Mouse (Mus musculus): ENCODE data around the gene Gm21860.
"Not testable (repeated sequence)": the region's sequence is repeated elsewhere in the genome, so short reads cannot be mapped to it uniquely, and the experiment has no call there.

The Gm21860 gene

DNA sequence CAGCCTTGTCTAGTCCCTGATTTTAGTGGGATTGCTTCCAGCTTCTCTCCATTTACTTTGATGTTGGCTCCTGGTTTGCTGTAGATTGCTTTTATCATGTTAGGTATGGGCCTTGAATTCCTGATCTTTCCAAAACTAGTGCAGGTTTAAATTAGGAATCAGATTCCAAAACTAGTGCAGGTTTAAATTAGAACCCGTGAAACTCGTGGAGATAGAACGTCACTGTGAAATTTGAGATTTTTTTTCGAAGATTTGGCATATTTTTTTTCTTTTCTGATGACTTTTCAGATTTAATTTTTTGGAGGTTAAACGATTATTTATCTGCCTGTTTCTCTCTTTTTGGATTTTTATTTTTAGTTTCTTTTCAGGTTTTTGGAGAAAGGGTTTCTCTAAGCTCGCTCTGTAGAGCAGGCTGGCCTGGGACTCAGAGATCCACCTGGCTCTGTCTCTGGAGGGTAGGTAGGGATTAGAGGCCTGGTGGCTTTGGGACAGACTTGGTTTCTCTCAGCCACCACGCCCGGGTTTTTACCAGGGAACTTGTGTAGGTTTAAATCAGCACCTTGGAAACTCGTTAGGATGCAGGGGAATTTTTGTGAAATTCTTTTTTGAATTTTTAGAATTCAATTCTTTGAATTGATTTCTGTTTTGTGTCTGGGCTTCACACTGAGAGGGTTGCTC lies 20.8 kb downstream of the Gm21860 start:
- not testable (repeated sequence) for DNase-seq (ENCODE audit: low read depth, low spot score)

DNA sequence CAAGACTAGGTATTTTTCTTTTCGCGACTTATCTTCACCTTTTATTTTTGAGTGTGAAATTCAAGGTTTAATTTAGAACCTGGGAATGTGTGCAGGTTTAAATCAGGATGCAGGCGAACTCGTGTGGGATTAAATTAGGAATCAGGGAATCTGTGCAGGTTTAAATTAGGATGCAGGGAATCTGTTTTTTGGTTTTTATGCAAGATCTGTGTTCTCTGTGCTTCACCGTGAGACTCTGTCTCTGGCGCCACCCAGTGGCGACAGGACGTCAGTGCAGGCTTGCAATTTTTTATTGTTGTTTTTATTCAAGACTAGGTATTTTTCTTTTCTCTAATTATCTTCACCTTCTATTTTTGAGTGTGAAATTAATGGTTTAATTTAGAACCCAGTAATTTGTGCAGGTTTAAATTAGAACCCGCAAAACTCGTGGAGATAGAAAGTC lies 22.5 kb downstream of the Gm21860 start:
- DNase-seq (ENCODE audit: low read depth, low spot score), result not testable (repeated sequence)

DNA sequence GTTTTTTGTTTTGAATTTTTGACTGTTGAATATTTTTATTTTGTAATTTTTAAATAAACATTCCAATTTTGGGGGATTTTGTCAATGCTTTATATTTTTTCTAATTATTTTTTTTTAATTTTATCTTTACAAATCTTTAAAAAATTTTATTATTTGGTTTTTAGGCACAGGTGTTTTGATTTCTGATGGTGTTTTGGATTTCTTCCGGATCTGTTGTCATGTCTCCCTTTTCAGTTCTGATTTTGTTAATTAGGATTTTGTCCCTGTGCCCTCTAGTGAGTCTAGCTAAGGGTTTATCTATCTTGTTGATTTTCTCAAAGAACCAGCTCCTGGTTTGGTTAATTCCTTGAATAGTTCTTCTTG lies 23.0 kb downstream of the Gm21860 start:
- not testable (repeated sequence) for DNase-seq (ENCODE audit: low read depth, low spot score)

DNA sequence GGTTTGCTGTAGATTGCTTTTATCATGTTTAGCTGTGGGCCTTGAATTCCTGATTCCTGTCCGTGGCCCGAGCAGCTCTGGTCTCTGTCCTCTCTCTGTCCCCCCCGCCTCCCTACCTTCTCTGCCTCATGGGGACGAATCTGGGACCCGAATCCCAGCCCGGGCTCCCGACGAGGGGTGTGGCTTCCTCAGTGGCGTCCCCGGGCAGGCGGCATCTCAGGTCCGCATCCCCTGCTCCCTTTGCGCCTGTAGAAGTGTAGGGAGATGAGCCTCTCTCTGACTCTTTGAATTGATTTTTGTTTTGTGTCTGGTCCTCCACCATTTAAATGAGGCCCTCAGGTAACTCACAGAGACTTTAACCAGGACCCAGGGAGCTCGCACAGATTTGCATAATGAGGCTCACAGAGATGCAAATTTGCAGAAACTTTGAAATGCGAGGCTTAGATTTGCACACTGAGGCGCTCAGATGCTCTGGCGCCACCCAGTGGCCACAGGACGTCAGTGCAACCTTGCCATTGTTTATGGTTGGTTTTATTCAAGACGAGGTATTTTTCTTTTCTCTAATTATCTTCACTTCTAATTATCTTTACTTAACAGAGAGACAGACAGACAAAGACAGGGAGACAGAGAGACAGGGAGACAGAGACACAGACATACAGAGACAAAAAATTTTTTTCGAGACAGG lies 23.6 kb downstream of the Gm21860 start:
- DNase-seq (ENCODE audit: low read depth, low spot score), result not testable (repeated sequence)

DNA sequence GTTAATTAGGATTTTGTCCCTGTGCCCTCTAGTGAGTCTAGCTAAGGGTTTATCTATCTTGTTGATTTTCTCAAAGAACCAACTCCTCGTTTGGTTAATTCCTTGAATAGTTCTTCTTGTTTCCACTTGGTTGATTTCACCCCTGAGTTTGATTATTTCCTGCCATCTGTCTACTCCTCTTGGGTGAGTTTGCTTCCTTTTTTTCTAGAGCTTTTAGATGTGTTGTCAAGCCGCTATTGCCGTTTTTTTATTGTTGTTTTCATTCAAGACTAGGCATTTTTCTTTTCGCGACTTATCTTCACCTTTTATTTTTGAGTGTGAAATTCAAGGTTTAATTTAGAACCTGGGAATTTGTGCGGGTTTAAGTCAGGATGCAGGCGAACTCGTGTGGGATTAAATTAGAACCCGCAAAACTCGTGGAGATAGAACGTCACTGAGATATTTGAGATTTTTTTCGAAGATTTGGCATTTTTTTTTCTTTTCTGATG lies 24.8 kb downstream of the Gm21860 start:
- DNase-seq (ENCODE audit: low read depth, low spot score), result not testable (repeated sequence)

DNA sequence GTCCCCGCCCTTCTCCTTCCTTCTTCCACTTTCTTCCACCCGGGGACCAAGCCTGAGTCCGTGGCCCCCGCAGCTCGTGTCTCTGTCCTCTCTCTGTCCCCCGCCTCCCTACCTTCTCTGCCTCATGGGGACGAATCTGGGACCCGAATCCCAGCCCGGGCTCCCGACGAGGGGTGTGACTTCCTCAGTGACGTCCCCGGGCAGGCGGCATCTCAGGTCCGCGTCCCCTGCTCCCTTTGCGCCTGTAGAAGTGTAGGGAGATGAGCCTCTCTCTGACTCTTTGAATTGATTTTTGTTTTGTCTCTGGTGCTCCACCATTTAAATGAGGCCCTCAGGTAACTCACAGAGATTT lies 25.7 kb downstream of the Gm21860 start:
- DNase-seq (ENCODE audit: low read depth, low spot score), result not testable (repeated sequence)

DNA sequence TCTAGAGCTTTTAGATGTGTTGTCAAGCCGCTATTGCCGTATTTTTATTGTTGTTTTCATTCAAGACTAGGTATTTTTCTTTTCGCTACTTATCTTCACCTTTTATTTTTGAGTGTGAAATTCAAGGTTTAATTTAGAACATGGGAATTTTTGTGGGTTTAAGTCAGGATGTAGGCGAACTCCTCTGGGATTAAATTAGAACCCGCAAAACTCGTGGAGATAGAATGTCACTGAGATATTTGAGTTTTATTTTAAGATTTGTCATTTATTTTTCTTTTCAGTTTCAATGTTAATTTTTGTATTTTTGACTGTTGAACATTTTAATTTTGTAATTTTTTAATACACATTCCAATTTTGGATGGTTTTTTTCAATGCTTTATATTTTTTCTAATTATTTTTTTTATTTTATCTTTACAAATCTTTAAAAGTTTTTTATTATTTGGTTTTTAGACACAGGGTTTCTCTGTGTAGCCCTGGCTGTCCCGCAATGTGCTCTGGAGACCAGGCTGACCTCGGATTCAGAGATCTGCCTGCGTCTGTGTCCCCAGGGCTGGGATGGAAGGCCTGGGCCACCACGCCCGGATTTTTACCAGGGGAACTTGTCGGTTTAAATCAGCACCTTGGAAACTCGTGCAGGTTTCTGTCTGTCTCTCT lies 26.2 kb downstream of the Gm21860 start:
- not testable (repeated sequence) for DNase-seq (ENCODE audit: low read depth, low spot score)

DNA sequence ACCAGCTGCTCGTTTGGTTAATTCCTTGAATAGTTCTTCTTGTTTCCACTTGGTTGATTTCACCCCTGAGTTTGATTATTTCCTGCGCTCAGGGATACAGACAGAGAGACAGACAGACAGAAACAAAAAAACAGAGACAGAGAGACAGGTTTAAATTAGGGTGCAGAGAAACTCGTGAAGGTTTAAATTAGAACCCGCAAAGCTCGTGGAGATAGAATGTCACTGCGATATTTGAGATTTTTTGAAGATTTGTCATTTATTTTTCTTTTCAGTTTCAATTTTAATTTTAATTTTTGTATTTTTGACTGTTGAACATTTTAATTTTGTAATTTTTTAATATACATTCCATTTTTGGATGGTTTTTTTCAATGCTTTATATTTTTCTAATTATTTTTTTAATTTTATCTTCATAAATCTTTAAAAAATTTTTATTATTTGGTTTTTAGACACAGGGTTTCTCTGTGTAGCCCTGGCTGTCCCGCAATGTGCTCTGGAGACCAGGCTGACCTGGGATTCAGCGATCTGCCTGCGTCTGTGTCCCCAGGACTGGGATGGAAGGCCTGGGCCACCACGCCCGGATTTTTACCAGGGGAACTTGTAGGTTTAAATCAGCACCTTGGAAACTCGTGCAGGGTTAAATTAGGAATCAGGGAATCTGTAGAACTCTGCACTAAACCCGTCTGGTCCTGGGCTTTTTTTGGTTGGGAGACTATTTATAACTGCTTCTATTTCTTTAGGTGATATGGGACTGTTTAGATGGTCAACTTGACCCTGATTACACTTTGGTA lies 27.3 kb downstream of the Gm21860 start:
- DNase-seq (ENCODE audit: low read depth, low spot score), result not testable (repeated sequence)

DNA sequence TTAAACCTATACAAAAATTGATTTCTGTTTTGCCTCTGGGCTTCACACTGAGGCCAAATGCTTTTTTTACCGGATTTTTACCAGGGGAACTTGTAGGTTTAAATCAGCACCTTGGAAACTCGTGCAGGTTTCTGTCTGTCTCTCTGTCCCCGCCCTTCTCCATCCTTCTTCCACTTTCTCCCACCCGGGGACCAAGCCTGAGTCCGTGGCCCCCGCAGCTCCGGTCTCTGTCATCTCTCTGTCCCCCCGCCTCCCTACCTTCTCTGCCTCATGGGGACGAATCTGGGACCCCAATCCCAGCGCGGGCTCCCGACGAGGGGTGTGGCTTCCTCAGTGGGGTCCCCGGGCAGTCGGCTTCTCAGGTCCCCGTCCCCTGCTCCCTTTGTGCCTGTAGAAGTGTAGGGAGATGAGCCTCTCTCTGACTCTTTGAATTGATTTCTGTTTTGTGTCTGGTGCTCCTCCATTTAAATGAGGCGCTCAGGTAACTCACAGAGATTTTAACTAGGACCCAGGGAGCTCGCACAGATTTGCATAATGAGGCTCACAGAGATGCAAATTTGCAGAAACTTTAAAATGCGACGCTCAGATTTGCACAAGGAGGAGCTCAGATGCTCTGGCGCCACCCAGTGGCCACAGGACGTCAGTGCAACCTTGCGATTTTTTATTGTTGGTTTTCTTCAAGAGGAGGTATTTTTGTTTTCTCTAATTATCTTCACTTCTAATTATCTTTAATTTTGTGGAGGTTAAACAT lies 28.7 kb downstream of the Gm21860 start:
- DNase-seq (ENCODE audit: low read depth, low spot score), result not testable (repeated sequence)

DNA sequence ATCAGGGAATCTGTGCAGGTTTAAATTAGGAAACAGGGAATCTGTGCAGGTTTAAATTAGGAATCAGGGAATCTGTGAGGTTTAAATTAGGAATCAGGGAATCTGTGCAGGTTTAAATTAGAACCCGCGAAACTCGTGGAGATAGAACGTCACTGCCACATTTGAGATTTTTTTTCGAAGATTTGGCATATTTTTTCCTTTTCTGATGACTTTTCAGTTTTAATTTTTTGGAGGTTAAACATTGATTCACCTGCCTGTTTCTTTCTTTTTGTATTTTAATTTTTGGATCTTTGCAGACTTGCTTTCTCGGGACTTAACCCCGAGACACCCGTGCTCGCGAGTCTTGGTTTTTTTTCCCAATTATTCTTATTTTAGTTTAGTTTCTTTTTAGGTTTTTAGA lies 29.5 kb downstream of the Gm21860 start:
- not testable (repeated sequence) for DNase-seq (ENCODE audit: low read depth, low spot score)

DNA sequence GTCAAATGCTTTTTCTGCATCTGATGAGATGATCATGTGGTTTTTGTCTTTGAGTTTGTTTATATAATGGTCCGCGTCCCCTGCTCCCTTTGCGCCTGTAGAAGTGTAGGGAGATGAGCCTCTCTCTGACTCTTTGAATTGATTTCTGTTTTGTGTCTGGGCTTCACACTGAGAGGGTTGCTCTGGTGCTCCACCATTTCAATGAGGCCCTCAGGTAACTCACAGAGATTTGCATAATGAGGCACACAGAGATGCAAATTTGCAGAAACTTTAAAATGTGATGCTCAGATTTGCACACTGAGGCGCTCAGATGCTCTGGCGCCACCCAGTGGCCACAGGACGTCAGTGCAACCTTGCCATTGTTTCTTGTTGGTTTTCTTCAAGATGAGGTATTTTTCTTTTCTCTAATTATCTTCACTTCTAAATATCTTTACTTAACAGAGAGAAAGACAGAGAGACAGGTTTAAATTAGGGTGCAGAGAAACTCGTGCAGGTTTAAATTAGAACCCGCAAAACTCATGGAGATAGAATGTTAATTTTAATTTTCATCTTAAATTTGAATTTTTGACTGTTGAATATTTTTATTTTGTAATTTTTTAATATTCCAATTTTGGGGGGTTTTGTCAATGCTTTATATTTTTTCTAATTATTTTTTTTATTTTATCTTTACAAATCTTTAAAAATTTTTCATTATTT lies 30.5 kb downstream of the Gm21860 start:
- DNase-seq (ENCODE audit: low read depth, low spot score), result not testable (repeated sequence)

DNA sequence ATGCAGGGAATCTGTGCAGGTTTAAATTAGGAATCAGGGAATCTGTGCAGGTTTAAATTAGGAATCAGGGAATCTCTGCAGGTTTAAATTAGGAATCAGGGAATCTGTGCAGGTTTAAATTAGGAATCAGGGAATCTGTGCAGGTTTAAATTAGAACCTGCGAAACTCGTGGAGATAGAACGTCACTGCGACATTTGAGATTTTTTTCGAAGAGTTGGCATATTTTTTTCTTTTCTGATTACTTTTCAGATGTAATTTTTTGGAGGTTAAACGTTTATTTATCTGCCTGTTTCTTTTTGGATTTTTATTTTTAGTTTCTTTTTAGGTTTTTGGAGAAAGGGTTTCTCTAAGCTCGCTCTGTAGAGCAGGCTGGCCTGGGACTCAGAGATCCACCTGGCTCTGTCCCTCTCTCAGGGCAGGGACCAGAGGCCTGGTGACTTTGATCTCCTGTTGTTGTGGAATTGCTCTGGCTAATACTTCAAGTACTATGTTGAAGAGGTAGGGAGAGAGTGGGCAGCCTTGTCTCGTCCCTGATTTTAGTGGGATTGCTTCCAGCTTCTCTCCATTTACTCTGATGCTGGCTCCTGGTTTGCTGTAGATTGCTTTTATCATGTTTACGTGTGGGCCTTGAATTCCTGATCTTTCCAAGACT lies 31.2 kb downstream of the Gm21860 start:
- DNase-seq (ENCODE audit: low read depth, low spot score), result not testable (repeated sequence)

DNA sequence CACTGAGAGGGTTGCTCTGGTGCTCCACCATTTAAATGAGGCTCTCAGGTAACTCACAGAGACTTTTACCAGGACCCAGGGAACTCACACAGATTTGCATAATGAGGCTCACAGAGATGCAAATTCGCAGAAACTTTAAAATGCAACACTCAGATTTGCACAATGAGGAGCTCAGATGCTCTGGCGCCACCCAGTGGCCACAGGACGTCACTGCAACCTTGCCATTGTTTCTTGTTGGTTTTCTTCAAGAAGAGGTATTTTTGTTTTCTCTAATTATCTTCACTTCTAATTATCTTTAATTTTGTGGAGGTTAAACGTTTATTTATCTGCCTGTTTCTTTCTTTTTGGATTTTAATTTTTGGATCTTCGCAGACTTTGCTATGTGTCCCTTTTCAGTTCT lies 34.1 kb downstream of the Gm21860 start:
- DNase-seq (ENCODE audit: low read depth, low spot score), result not testable (repeated sequence)

DNA sequence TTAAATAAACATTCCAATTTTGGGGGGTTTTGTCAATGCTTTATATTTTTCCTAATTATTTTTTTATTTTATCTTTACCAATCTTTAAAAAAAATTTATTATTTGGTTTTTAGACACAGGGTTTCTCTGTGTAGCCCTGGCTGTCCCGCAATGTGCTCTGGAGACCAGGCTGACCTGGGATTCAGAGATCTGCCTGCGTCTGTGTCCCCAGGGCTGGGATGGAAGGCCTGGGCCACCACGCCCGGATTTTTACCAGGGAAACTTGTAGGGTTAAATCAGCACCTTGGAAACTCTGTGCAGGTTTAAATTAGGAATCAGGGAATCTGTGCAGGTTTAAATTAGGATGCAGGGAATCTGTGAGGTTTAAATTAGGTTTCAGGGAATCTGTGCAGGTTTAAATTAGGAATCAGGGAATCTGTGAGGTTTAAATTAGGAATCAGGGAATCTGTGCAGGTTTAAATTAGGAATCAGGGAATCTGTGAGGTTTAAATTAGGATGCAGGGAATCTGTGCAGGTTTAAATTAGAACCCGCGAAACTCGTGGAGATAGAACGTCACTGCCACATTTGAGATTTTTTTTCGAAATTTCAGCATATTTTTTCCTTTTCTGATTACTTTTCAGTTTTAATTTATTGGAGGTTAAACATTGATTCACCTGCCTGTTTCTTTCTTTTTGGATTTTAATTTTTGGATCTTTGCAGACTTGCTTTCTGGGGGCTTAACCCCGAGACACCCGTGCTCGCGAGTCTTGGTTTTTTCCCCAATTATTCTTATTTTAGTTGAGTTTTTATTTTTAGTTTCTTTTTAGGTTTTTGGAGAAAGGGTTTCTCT lies 35.0 kb downstream of the Gm21860 start:
- not testable (repeated sequence) for DNase-seq (ENCODE audit: low read depth, low spot score)

DNA sequence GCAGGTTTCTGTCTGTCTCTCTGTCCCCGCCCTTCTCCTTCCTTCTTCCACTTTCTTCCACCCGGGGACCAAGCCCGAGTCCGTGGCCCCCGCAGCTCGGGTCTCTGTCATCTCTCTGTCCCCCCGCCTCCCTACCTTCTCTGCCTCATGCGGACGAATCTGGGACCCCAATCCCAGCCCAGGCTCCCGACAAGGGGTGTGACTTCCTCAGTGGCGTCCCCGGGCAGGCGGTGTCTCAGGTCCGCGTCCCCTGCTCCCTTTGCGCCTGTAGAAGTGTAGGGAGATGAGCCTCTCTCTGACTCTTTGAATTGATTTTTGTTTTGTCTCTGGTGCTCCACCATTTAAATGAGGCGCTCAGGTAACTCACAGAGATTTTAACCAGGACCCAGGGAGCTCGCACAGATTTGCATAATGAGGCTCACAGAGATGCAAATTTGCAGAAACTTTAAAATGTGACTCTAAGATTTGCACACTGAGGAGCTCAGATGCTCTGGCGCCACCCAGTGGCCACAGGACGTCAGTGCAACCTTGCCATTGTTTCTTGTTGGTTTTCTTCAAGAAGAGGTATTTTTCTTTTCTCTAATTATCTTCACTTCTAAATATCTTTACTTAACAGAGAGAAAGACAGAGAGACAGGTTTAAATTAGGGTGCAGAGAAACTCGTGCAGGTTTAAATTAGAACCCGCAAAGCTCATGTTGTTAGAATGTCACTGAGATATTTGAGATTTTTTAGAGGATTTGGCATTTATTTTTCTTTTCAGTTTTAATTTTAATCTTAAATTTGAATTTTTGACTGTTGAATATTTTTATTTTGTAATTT lies 35.8 kb downstream of the Gm21860 start:
- DNase-seq (ENCODE audit: low read depth, low spot score), result not testable (repeated sequence)

DNA sequence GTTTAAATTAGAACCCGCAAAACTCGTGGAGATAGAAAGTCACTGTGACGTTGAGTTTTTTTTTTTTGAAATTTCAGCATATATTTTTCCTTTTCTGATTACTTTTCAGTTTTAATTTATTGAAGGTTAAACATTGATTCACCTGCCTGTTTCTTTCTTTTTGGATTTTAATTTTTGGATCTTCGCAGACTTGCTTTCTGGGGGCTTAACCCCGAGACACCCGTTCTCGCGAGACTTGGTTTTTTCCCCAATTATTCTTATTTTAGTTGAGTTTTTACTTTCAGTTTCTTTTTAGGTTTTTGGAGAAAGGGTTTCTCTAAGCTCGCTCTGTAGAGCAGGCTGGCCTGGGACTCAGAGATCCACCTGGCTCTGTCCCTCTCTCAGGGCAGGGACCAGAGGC lies 36.6 kb downstream of the Gm21860 start:
- DNase-seq (ENCODE audit: low read depth, low spot score), result not testable (repeated sequence)

DNA sequence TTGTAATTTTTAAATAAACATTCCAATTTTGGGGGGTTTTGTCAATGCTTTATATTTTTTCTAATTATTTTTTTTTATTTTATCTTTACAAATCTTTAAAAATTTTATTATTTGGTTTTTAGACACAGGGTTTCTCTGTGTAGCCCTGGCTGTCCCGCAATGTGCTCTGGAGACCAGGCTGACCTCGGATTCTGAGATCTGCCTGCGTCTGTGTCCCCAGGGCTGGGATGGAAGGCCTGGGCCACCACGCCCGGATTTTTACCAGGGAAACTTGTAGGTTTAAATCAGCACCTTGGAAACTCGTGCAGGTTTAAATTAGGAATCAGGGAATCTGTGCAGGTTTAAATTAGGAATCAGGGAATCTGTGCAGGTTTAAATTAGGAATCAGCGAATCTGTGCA lies 37.1 kb downstream of the Gm21860 start:
- not testable (repeated sequence) for DNase-seq (ENCODE audit: low read depth, low spot score)
